Mouse (Mus musculus): ENCODE data around the gene Btbd16. TPM values are rescaled to one million over a fixed set of nuclear protein-coding genes. Genes with fewer than 3 reads are reported as not detected.

Btbd16 gene
- not detected in 2 replicates for polyA plus RNA-seq (2015; fragmentation: Nextera tagmentation; extraction: Ambion mirVana)

DNA sequence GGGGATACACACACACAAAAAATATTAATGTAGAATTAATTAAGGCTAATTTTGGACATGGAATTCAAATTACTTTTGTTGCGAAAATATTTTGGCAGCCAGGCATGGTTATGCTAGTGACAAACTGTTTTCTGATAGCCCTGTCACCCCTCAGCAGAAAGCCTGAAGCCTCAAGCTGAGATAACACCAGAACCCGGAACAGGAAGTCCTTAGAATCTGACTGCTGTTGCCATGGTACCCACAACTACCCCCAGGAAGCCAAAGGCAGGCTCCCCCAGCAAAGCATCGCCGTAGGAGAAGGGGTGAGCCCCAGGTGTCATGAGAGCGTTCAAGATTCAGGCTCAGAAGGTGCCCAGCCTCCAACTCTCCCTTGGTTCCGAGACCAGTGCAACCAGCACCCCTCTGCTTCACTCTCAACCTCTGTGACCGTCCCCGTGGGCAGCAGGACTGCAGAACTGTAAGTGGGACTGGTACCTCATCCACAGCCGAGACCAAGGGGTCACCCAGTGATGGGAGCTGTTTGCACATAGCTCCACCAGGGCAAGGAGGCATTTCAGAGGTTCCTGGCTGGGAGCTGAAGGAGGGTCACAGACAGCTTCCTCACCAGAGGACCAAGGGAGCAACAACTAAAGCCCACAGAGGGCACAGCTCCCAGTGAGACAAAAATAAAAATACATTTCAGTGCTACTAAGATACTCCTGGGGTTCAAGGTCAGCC lies at the start of gene Btbd16:
Btbd16 (plus strand) TSS at position 156 of the 717 bp plus-strand sequence.
- H3K4me2 ChIP-seq (replicated peaks), result no peak within 1 kb of the TSS

DNA sequence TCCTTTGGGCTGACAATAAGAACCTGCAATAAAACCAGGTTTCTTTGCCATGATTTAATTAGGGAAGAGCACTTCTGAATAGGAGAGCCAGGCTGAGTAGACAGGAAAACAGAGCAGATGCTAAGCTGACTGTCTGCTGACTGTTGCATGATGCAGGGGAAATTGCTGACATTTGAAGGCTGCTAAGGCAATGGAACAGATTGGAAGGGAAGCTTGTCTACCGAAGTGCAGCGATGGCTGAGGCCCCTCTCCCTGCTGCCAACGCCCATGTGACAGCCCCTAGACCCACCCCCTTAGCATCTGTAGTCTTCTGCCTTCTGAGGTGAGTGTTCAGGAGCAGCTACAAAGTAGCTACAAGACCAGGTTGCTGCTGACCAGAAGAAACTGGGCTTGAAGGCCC lies 47.7 kb upstream of the Btbd16 start:
- Histone ChIP-seq H3K4me2 (replicated peaks) (no peak overlapping the region), H3K4me1 (replicated peaks) (peaks cover 8% of the 10 kb centered on the region; the same call in 1 of the 2 replicates), H3K4me3 (replicated peaks) (no peak overlapping the region), H3K27me3 (no peaks in the 10 kb centered on the region), H3K27ac (no peak overlapping the region), H3K36me3 (peaks cover 77% of the 10 kb centered on the region), H3K9me3 (no peaks in the 10 kb centered on the region), H3K9ac (replicated peaks) (no peak overlapping the region)
- WGBS, result 81% methylated on average over 3 of the region's 3 CpGs
- ATAC-seq, result no peak

More for the DNA sequence above, at the start of gene Btbd16:
- H3K9ac ChIP-seq (replicated peaks), result no peak within 1 kb of the TSS
- no peaks in the 10 kb centered on the region for H3K36me3 ChIP-seq
- 58% methylated on average over 9 of the region's 9 CpGs for WGBS
- no peaks in the 10 kb centered on the region for H3K9me3 ChIP-seq
- H3K27me3 ChIP-seq, result no peaks in the 10 kb centered on the region
- no peak within 1 kb of the TSS for H3K4me3 ChIP-seq (replicated peaks)
- H3K4me1 ChIP-seq (replicated peaks), result no peaks in the 10 kb centered on the region; the same call in 1 of the 2 replicates
- ATAC-seq, result no peak
- no peak within 1 kb of the TSS for H3K27ac ChIP-seq

DNA sequence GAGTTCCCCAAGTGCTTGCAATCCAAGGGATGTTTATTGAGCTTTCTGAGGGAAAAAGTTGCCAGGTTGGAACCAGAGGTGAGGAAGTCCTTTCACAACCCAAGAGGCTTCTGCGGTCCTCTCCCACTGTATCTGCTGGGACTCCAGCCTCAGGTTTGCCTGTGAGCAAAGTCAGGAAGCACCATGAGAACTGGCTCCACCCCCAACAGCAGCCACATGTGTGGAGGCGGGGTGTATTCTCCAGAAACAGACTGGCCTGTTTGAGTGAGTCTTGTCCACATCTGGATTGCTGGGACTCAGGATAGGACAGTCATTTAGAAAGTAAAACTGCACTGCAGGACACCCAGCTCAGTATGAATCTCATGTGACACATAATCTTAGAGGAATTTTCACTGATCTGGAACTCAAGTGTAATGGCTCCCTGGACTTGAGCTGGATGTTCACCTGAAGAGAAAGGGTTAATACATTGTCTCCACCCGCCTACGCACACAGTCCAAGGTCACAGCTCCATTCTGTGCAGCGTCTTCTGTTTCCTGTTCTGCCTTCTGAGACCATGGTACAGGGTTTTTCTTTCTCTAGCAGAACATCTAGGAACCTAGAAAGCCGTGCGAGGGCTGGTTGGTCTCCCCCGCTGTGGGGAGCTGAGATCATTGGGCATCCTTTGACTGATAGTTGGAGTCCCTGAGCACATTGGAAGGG lies 47.0 kb upstream of the Btbd16 start:
- WGBS, result 79% methylated on average over 8 of the region's 8 CpGs
- H3K4me2 ChIP-seq (replicated peaks), result no peak overlapping the region
- no peak overlapping the region for H3K27ac ChIP-seq
- H3K9ac ChIP-seq (replicated peaks), result no peak overlapping the region
- H3K4me1 ChIP-seq (replicated peaks), result peaks cover 11% of the 10 kb centered on the region; the same call in 1 of the 2 replicates
- H3K36me3 ChIP-seq, result peaks cover 79% of the 10 kb centered on the region
- no peaks in the 10 kb centered on the region for H3K9me3 ChIP-seq
- no peaks in the 10 kb centered on the region for H3K27me3 ChIP-seq
- no peak for ATAC-seq
- no peak overlapping the region for H3K4me3 ChIP-seq (replicated peaks)

DNA sequence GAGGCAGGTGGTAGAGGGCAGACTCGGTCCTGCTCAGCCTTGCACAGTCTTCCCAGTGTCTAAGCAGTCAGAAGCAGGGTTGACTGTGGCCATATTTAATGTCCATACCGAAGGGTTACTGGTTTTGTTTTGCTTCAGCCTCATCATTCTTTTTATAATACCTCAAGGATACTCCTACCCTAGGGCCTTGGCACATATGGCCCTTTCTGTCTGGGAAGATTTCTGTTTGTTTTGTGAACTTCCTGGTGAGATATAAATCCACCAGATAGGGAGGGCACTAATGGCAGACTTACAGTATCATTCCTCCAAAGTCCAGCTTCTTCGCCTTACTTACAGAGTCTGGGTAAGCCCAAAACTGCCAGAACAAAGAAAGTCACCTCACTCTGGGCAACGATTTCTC lies 46.3 kb upstream of the Btbd16 start:
- Histone ChIP-seq H3K4me2 (replicated peaks) (no peak overlapping the region), H3K4me3 (replicated peaks) (no peak overlapping the region), H3K9ac (replicated peaks) (no peak overlapping the region), H3K36me3 (peaks cover 76% of the 10 kb centered on the region), H3K27ac (no peak overlapping the region), H3K27me3 (no peaks in the 10 kb centered on the region), H3K9me3 (no peaks in the 10 kb centered on the region), H3K4me1 (replicated peaks) (peaks cover 16% of the 10 kb centered on the region; the same call in 1 of the 2 replicates)
- WGBS, result 97% methylated on average over 4 of the region's 4 CpGs
- ATAC-seq, result no peak

DNA sequence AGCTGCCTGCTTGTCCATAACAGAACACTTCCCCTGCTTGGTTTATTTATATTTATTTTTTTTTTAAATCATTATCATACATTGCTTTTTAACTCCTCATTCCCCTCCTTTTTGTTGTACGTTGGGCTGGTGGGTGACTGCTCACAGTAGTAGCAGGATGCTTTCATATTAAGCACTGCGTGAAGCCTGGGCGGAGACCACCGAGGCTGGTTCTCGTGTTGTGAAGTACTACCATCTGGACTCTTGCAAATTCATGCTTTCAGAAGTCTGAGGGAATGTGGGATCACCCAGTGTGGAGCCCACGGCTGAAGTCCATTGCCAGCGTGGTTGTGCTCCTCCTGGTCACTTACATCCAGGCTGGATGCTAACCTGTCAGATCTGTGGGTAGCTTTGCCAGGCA lies 42.1 kb upstream of the Btbd16 start:
- Histone ChIP-seq H3K36me3 (peaks cover 76% of the 10 kb centered on the region), H3K27me3 (no peaks in the 10 kb centered on the region), H3K27ac (peak overlapping the region; percentile 71), H3K9me3 (no peaks in the 10 kb centered on the region), H3K4me2 (replicated peaks) (no peak overlapping the region), H3K9ac (replicated peaks) (0 out of 2 replicates have a peak overlapping the region, but pooled peaks have one; percentile 28), H3K4me3 (replicated peaks) (no peak overlapping the region), H3K4me1 (replicated peaks) (peaks cover 20% of the 10 kb centered on the region; the same call in 1 of the 2 replicates)
- ATAC-seq, result no peak
- WGBS, result 75% methylated on average over 7 of the region's 7 CpGs

DNA sequence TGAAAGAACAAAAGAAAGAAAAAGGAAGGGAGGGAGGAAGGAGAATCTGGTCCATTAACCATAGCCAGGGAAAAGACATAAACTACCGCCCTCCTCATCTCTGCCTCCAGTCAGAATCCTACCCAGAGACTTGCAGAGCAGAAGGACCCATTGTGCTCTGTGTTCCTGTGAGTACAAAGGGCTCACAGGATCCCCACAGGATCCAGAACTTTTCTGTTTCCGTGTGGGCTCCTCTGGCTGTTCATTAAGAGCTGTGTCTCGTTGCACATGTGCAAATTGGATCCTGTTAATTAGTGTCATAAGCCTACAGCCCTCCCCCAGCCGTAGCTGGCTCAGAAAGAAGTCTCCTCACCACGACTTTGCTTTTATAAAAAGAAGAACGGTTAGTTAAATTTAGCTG lies 41.0 kb upstream of the Btbd16 start:
- no peak for ATAC-seq
- H3K36me3 ChIP-seq, result peaks cover 78% of the 10 kb centered on the region
- H3K4me2 ChIP-seq (replicated peaks), result no peak overlapping the region
- WGBS, result 54% methylated on average over 6 of the region's 6 CpGs
- H3K4me3 ChIP-seq (replicated peaks), result no peak overlapping the region
- no peaks in the 10 kb centered on the region for H3K27me3 ChIP-seq
- H3K9me3 ChIP-seq, result no peaks in the 10 kb centered on the region
- H3K9ac ChIP-seq (replicated peaks), result no peak overlapping the region
- peaks cover 20% of the 10 kb centered on the region; the same call in 1 of the 2 replicates for H3K4me1 ChIP-seq (replicated peaks)
- peak overlapping the region; percentile 62 for H3K27ac ChIP-seq

DNA sequence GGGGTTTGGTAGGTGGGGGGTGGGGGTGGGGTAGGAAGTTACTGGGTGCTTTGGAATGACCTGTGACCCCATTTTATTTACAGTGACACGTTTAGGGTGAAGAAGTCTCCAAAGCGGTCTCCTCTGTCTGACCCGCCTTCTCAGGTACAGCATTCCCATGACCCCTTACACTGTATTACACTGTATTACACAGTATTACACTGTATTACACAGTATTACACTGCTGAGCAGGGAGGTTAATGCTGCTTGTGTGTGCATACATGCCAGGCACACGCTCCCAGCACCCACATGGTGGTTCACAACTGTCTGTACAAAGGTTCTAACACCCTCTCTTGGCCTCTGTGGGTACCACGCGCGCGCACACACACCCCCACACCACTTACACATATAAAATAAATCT lies 40.4 kb upstream of the Btbd16 start:
- H3K36me3 ChIP-seq, result peaks cover 78% of the 10 kb centered on the region
- no peak overlapping the region for H3K4me2 ChIP-seq (replicated peaks)
- peaks cover 20% of the 10 kb centered on the region; the same call in 1 of the 2 replicates for H3K4me1 ChIP-seq (replicated peaks)
- 96% methylated on average over 8 of the region's 8 CpGs for WGBS
- H3K9me3 ChIP-seq, result no peaks in the 10 kb centered on the region
- no peaks in the 10 kb centered on the region for H3K27me3 ChIP-seq
- no peak overlapping the region for H3K9ac ChIP-seq (replicated peaks)
- H3K27ac ChIP-seq, result no peak overlapping the region
- H3K4me3 ChIP-seq (replicated peaks), result no peak overlapping the region
- 0 out of 2 replicates have a peak, but pooled peaks have one; percentile 34 for ATAC-seq

DNA sequence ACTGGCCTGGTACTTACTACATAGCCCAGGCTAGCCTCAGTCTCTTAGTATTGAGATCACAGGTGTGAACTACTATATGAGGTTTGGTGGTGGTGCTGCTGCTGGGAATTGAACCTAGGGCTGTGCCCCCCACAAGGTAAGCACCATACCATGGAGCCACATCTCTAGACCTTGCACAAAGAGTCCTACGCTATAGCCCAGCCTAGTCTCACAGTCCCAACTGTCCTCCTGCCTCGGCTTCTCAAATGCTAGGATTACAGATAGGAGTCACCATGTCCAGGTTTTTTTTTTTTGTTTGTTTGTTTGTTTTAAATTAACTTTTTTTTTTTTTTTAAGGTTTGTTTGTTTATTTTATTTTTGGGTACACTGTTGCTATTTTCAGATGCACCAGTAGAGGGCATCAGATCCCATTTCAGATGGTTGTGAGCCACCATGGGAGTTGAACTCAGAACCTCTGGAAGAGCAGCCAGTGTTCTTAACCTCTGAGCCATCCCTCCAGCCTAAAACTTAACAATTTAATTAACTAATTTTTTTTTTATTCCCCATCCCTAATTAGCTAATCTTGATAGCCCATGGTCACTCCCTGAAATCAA lies 39.6 kb upstream of the Btbd16 start:
- ATAC-seq, result 0 out of 2 replicates have a peak, but pooled peaks have one; percentile 58
- 98% methylated on average over 2 of the region's 2 CpGs for WGBS
- Histone ChIP-seq H3K4me2 (replicated peaks) (no peak overlapping the region), H3K9ac (replicated peaks) (no peak overlapping the region), H3K27ac (no peak overlapping the region), H3K4me1 (replicated peaks) (peaks cover 20% of the 10 kb centered on the region; the same call in 1 of the 2 replicates), H3K36me3 (peaks cover 78% of the 10 kb centered on the region), H3K9me3 (no peaks in the 10 kb centered on the region), H3K4me3 (replicated peaks) (no peak overlapping the region), H3K27me3 (no peaks in the 10 kb centered on the region)

DNA sequence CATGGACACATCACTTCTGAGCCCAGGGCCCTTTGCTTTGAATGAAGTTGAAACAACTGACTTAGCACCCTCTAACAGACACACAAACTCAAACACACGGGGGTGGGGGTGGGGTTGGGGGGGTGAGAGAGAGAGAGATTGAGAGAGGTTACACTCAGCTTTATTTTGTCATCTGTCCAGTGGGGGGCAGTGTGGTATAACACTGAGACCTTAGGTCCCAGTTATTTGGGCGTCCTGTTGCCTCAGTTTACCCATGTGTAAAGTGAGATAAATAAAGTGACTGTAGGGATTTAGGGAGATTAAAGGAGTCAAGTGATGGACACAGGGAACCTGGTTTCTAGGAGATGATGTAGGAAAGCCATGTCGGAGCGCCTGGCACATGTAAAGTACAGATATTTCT lies 32.8 kb upstream of the Btbd16 start:
- no peak overlapping the region for H3K27ac ChIP-seq
- H3K4me2 ChIP-seq (replicated peaks), result no peak overlapping the region
- no peak overlapping the region for H3K9ac ChIP-seq (replicated peaks)
- H3K36me3 ChIP-seq, result peaks cover 98% of the 10 kb centered on the region
- no peaks in the 10 kb centered on the region for H3K4me1 ChIP-seq (replicated peaks)
- ATAC-seq, result no peak
- H3K4me3 ChIP-seq (replicated peaks), result no peak overlapping the region
- H3K9me3 ChIP-seq, result no peaks in the 10 kb centered on the region
- H3K27me3 ChIP-seq, result no peaks in the 10 kb centered on the region
- 85% methylated on average over 4 of the region's 4 CpGs for WGBS

DNA sequence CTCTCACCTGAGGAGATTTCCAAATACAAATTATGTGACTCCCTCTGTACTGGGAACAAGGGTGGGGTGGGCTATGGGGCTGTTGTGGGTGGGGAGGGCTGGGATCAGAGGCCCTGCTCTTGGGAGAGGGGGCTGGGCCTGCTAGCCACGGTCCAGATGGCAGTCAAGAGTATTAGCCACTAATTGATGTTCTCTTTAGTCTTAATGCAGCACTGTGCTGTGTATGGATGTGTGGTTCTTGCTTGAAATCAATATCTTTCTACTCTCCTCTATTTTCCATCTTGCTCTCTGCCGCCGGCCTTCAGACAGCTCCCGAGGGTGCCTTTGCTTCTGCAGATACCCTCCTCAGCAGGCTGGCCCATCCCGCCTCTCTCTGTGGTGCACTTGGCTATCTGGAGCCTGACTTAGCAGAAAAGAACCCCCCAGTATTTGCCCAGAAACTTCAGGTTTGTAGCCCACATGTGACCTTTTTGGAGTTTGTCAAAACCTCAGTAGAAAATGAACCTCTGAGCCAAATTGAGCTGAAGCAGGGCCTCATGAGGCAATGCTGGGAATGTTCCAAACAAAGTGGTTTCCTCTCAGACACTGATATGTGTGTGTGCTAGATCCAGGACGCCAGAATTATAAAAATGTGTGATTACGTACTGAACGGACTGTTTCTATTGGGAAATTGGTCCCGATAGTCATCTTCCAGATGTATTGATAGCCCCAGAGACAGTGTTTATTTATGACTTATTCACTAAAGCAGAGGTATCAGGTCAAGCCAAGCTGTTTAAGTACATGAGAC lies 30.4 kb upstream of the Btbd16 start:
- Histone ChIP-seq H3K4me3 (replicated peaks) (no peak overlapping the region), H3K9ac (replicated peaks) (no peak overlapping the region), H3K4me2 (replicated peaks) (no peak overlapping the region), H3K27me3 (no peaks in the 10 kb centered on the region), H3K36me3 (peaks cover 95% of the 10 kb centered on the region), H3K4me1 (replicated peaks) (peaks cover 5% of the 10 kb centered on the region; the same call in 1 of the 2 replicates), H3K9me3 (no peaks in the 10 kb centered on the region), H3K27ac (no peak overlapping the region)
- ATAC-seq, result no peak
- WGBS, result 85% methylated on average over 9 of the region's 9 CpGs

DNA sequence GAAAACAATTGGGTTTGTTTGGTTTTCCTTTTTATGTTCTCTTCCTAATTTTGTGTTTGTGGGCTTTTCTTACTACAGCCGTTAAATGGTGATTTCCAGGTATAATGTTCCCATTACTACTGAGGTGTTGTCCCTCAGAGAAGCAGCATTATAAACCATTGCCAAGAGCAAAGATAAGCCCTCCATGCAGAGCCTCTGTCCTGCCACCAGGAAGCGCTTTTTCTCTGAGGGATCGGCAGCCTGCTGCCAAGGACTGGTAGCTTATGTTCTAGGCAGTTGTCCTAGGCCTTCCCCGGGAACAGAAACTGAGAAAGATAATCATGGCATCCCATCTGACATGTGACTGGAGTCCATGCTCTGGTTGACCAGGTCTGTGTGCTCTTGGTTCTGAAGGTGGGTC lies 24.7 kb upstream of the Btbd16 start:
- H3K27me3 ChIP-seq, result no peaks in the 10 kb centered on the region
- no peak for ATAC-seq
- H3K4me1 ChIP-seq (replicated peaks), result peaks cover 37% of the 10 kb centered on the region
- H3K4me2 ChIP-seq (replicated peaks), result no peak overlapping the region
- H3K9me3 ChIP-seq, result no peaks in the 10 kb centered on the region
- peak overlapping the region; percentile 86 for H3K27ac ChIP-seq
- peaks cover 77% of the 10 kb centered on the region for H3K36me3 ChIP-seq
- H3K9ac ChIP-seq (replicated peaks), result no peak overlapping the region
- no peak overlapping the region for H3K4me3 ChIP-seq (replicated peaks)
- WGBS, result 96% methylated on average over 4 of the region's 4 CpGs
